Mouse (Mus musculus) A20 (cell line): ENCODE data around the gene Ubl3.

Experiments
- DNase-seq: peaks from one replicate; pipeline ENCODE4 v3.0.0-alpha.2; 2011; ENCODE audit warnings: low read depth, low spot score

Ubl3 gene

GRCm38 (mm10) chr5:148552187-148553071 lies at the start of gene Ubl3:
Gene Ubl3, minus strand, starts transcription at chr5:148552789.
- DNase-seq = peak; percentile 95

GRCm38 (mm10) chr5:148598376-148598775 lies 45.8 kb upstream of the Ubl3 start:
- DNase-seq = no peak

- no peak for DNase-seq
Observed at GRCm38 (mm10) chr5:148596086-148596753, 43.6 kb upstream of the Ubl3 start.

- DNase-seq = peak; percentile 68
Observed at GRCm38 (mm10) chr5:148595459-148595751, 42.8 kb upstream of the Ubl3 start.

GRCm38 (mm10) chr5:148594693-148595458 lies 42.3 kb upstream of the Ubl3 start:
- peak; percentile 7 for DNase-seq

GRCm38 (mm10) chr5:148593607-148594006 lies 41.0 kb upstream of the Ubl3 start:
- no peak for DNase-seq

- no peak for DNase-seq
Observed at GRCm38 (mm10) chr5:148591448-148591862, 38.9 kb upstream of the Ubl3 start.

- DNase-seq = no peak
Observed at GRCm38 (mm10) chr5:148590603-148591447, 38.2 kb upstream of the Ubl3 start.

GRCm38 (mm10) chr5:148588987-148589386 lies 36.4 kb upstream of the Ubl3 start:
- no peak for DNase-seq

GRCm38 (mm10) chr5:148588142-148588650 lies 35.6 kb upstream of the Ubl3 start:
- no peak for DNase-seq

- no peak for DNase-seq
Observed at GRCm38 (mm10) chr5:148580388-148580985, 27.9 kb upstream of the Ubl3 start.

- DNase-seq = no peak
Observed at GRCm38 (mm10) chr5:148579156-148579555, 26.6 kb upstream of the Ubl3 start.

GRCm38 (mm10) chr5:148578353-148578752 lies 25.8 kb upstream of the Ubl3 start:
- no peak for DNase-seq

GRCm38 (mm10) chr5:148577278-148577677 lies 24.7 kb upstream of the Ubl3 start:
- no peak for DNase-seq

- no peak for DNase-seq
Observed at GRCm38 (mm10) chr5:148575163-148575562, 22.6 kb upstream of the Ubl3 start.

- DNase-seq = no peak
Observed at GRCm38 (mm10) chr5:148572676-148573075, 20.1 kb upstream of the Ubl3 start.

- DNase-seq = peak; percentile 25
Observed at GRCm38 (mm10) chr5:148570571-148571304, 18.1 kb upstream of the Ubl3 start.

GRCm38 (mm10) chr5:148569444-148569843 lies 16.9 kb upstream of the Ubl3 start:
- no peak for DNase-seq

GRCm38 (mm10) chr5:148565636-148566035 lies 13.0 kb upstream of the Ubl3 start:
- no peak for DNase-seq

GRCm38 (mm10) chr5:148564073-148564472 lies 11.5 kb upstream of the Ubl3 start:
- no peak for DNase-seq
